Mouse (Mus musculus): ENCODE data around the gene Zfp84. TPM values are rescaled to one million over a fixed set of nuclear protein-coding genes. Genes with fewer than 3 reads are reported as not detected.
A peak's percentile ranks its signal among the peaks of the same experiment; 100 is the strongest.

Zfp84 gene
- polyA plus RNA-seq, 1 experiment: 8.6 TPM

- 90% methylated on average over 1 of the region's 1 CpGs for WGBS
- Histone ChIP-seq H3K27ac (ENCODE audit: control insufficient read depth, insufficient read depth, low read length) (no peak overlapping the region), H3K27me3 (ENCODE audit: control insufficient read depth, insufficient read depth, low read length) (no peaks in the 10 kb centered on the region), H3K4me1 (replicated peaks; ENCODE audit: control insufficient read depth, insufficient read depth, low read length) (peaks cover 14% of the 10 kb centered on the region), H3K36me3 (ENCODE audit: control insufficient read depth, insufficient read depth, low read length) (no peaks in the 10 kb centered on the region), H3K4me3 (ENCODE audit: control insufficient read depth, insufficient read depth, low read length) (no peak overlapping the region)
- TF ChIP-seq CTCF (IDR thresholded peaks at IDR 0.05; ENCODE audit: borderline replicate concordance, control insufficient read depth, extremely low read depth, insufficient read depth, low read length, poor library complexity) (no peak), POLR2A (IDR thresholded peaks at IDR 0.05; ENCODE audit: control insufficient read depth, extremely low read depth, insufficient read depth, low read length, poor library complexity) (no peak)
- no peak for DNase-seq
These were observed 43.9 kb downstream of the Zfp84 start for GRCm38 (mm10) chr7:29812244-29812643.

GRCm38 (mm10) chr7:29814381-29814780, 46.0 kb downstream of the Zfp84 start:
- WGBS: 94% methylated on average over 2 of the region's 2 CpGs
- peaks cover 14% of the 10 kb centered on the region for H3K4me1 ChIP-seq (replicated peaks; ENCODE audit: control insufficient read depth, insufficient read depth, low read length)
- no peak overlapping the region for H3K27ac ChIP-seq (ENCODE audit: control insufficient read depth, insufficient read depth, low read length)
- no peak for DNase-seq
- TF ChIP-seq CTCF (IDR thresholded peaks at IDR 0.05; ENCODE audit: borderline replicate concordance, control insufficient read depth, extremely low read depth, insufficient read depth, low read length, poor library complexity): no peak
- no peak for TF ChIP-seq POLR2A (IDR thresholded peaks at IDR 0.05; ENCODE audit: control insufficient read depth, extremely low read depth, insufficient read depth, low read length, poor library complexity)
- no peak overlapping the region for H3K4me3 ChIP-seq (ENCODE audit: control insufficient read depth, insufficient read depth, low read length)
- H3K36me3 ChIP-seq (ENCODE audit: control insufficient read depth, insufficient read depth, low read length): no peaks in the 10 kb centered on the region
- no peaks in the 10 kb centered on the region for H3K27me3 ChIP-seq (ENCODE audit: control insufficient read depth, insufficient read depth, low read length)

- 4% methylated on average over 12 of the region's 12 CpGs for WGBS
- peak; percentile 13 for DNase-seq
- Histone ChIP-seq H3K36me3 (ENCODE audit: control insufficient read depth, insufficient read depth, low read length) (no peaks in the 10 kb centered on the region), H3K4me1 (replicated peaks; ENCODE audit: control insufficient read depth, insufficient read depth, low read length) (peaks cover 14% of the 10 kb centered on the region), H3K4me3 (ENCODE audit: control insufficient read depth, insufficient read depth, low read length) (peak overlapping the region; percentile 97), H3K27me3 (ENCODE audit: control insufficient read depth, insufficient read depth, low read length) (no peaks in the 10 kb centered on the region), H3K27ac (ENCODE audit: control insufficient read depth, insufficient read depth, low read length) (no peak overlapping the region)
- TF ChIP-seq CTCF (IDR thresholded peaks at IDR 0.05; ENCODE audit: borderline replicate concordance, control insufficient read depth, extremely low read depth, insufficient read depth, low read length, poor library complexity) (no peak), POLR2A (IDR thresholded peaks at IDR 0.05; ENCODE audit: control insufficient read depth, extremely low read depth, insufficient read depth, low read length, poor library complexity) (no peak)
These were observed 46.9 kb downstream of the Zfp84 start for GRCm38 (mm10) chr7:29815061-29815784.

- WGBS: under 1% methylated on average over 26 of the region's 26 CpGs
- H3K4me3 ChIP-seq (ENCODE audit: control insufficient read depth, insufficient read depth, low read length): peak within 1 kb of the TSS; percentile 97
These were observed 47.6 kb downstream of the Zfp84 start, which contains the start of gene Zfp790 for GRCm38 (mm10) chr7:29815910-29816429. TSS of gene Zfp790 (plus strand) at chr7:29816114.

GRCm38 (mm10) chr7:29818619-29819254, 50.4 kb downstream of the Zfp84 start:
- peak; percentile 80 for DNase-seq
- H3K27ac ChIP-seq (ENCODE audit: control insufficient read depth, insufficient read depth, low read length): no peak overlapping the region
- TF ChIP-seq CTCF (IDR thresholded peaks at IDR 0.05; ENCODE audit: borderline replicate concordance, control insufficient read depth, extremely low read depth, insufficient read depth, low read length, poor library complexity) (no peak), POLR2A (IDR thresholded peaks at IDR 0.05; ENCODE audit: control insufficient read depth, extremely low read depth, insufficient read depth, low read length, poor library complexity) (no peak)
- H3K36me3 ChIP-seq (ENCODE audit: control insufficient read depth, insufficient read depth, low read length): peaks cover 8% of the 10 kb centered on the region; the same call in 1 of the 2 replicates
- peaks cover 14% of the 10 kb centered on the region for H3K4me1 ChIP-seq (replicated peaks; ENCODE audit: control insufficient read depth, insufficient read depth, low read length)
- H3K27me3 ChIP-seq (ENCODE audit: control insufficient read depth, insufficient read depth, low read length): no peaks in the 10 kb centered on the region
- peak overlapping the region; percentile 72 for H3K4me3 ChIP-seq (ENCODE audit: control insufficient read depth, insufficient read depth, low read length)
- WGBS: 7% methylated on average over 12 of the region's 12 CpGs

More at GRCm38 (mm10) chr7:29815910-29816429, 47.6 kb downstream of the Zfp84 start, which contains the start of gene Zfp790:
- Histone ChIP-seq H3K27me3 (ENCODE audit: control insufficient read depth, insufficient read depth, low read length) (no peaks in the 10 kb centered on the region), H3K4me1 (replicated peaks; ENCODE audit: control insufficient read depth, insufficient read depth, low read length) (peaks cover 14% of the 10 kb centered on the region), H3K27ac (ENCODE audit: control insufficient read depth, insufficient read depth, low read length) (peak within 1 kb of the TSS; percentile 23; the same call in 1 of the 2 replicates), H3K36me3 (ENCODE audit: control insufficient read depth, insufficient read depth, low read length) (no peaks in the 10 kb centered on the region)
- TF ChIP-seq POLR2A (IDR thresholded peaks at IDR 0.05; ENCODE audit: control insufficient read depth, extremely low read depth, insufficient read depth, low read length, poor library complexity) (no peak), CTCF (IDR thresholded peaks at IDR 0.05; ENCODE audit: borderline replicate concordance, control insufficient read depth, extremely low read depth, insufficient read depth, low read length, poor library complexity) (no peak)
- peak; percentile 83 for DNase-seq

GRCm38 (mm10) chr7:29828001-29828400, 59.6 kb downstream of the Zfp84 start:
- peaks cover 52% of the 10 kb centered on the region for H3K36me3 ChIP-seq (ENCODE audit: control insufficient read depth, insufficient read depth, low read length)
- TF ChIP-seq CTCF (IDR thresholded peaks at IDR 0.05; ENCODE audit: borderline replicate concordance, control insufficient read depth, extremely low read depth, insufficient read depth, low read length, poor library complexity) (no peak), POLR2A (IDR thresholded peaks at IDR 0.05; ENCODE audit: control insufficient read depth, extremely low read depth, insufficient read depth, low read length, poor library complexity) (no peak)
- no peak overlapping the region for H3K4me3 ChIP-seq (ENCODE audit: control insufficient read depth, insufficient read depth, low read length)
- no peak overlapping the region for H3K27ac ChIP-seq (ENCODE audit: control insufficient read depth, insufficient read depth, low read length)
- H3K4me1 ChIP-seq (replicated peaks; ENCODE audit: control insufficient read depth, insufficient read depth, low read length): no peaks in the 10 kb centered on the region
- DNase-seq: no peak
- H3K27me3 ChIP-seq (ENCODE audit: control insufficient read depth, insufficient read depth, low read length): no peaks in the 10 kb centered on the region
- WGBS: 98% methylated on average over 12 of the region's 12 CpGs

Other genes with a start within 250 kb of the Zfp84 start
- gene Sipa1l3, start 249.9 kb upstream of the Zfp84 start, polyA plus RNA-seq (2012; rRNA removed): 93.0 and 111 TPM in 2 replicates
- gene Catsperg2, start 41.5 kb upstream of the Zfp84 start, polyA plus RNA-seq (2012; rRNA removed): 0.13 TPM in 1 of 2 replicates, not detected in the other
- 1.3 and 1.6 TPM in 2 replicates for gene Zfp30, start 15.4 kb downstream of the Zfp84 start, polyA plus RNA-seq (2012; rRNA removed)
- 3.4 and 3.5 TPM in 2 replicates for gene Zfp790, start 47.6 kb downstream of the Zfp84 start, polyA plus RNA-seq (2012; rRNA removed)
- 0.89 and 1.0 TPM in 2 replicates for gene Zfp940, start 85.1 kb downstream of the Zfp84 start, polyA plus RNA-seq (2012; rRNA removed)
- 1.3 and 1.5 TPM in 2 replicates for gene Zfp420, start 91.4 kb downstream of the Zfp84 start, polyA plus RNA-seq (2012; rRNA removed)
- 2.5 and 3.5 TPM in 2 replicates for gene Zfp27, start 138.0 kb downstream of the Zfp84 start, polyA plus RNA-seq (2012; rRNA removed)
- 0.36 and 0.63 TPM in 2 replicates for gene Zfp383, start 139.7 kb downstream of the Zfp84 start, polyA plus RNA-seq (2012; rRNA removed)
- gene Zfp74, start 185.5 kb downstream of the Zfp84 start, polyA plus RNA-seq (2012; rRNA removed): 11.8 and 12.3 TPM in 2 replicates
- 4.4 and 4.6 TPM in 2 replicates for gene Zfp568, start 215.4 kb downstream of the Zfp84 start, polyA plus RNA-seq (2012; rRNA removed)